Mouse (Mus musculus): ENCODE measurements around the gene Gm20509. TPM values are rescaled to one million over a fixed set of nuclear protein-coding genes. Genes with fewer than 3 reads are reported as not detected.

Gm20509 gene
- total and polyA plus RNA-seq, 3 experiments, result not detected

DNA sequence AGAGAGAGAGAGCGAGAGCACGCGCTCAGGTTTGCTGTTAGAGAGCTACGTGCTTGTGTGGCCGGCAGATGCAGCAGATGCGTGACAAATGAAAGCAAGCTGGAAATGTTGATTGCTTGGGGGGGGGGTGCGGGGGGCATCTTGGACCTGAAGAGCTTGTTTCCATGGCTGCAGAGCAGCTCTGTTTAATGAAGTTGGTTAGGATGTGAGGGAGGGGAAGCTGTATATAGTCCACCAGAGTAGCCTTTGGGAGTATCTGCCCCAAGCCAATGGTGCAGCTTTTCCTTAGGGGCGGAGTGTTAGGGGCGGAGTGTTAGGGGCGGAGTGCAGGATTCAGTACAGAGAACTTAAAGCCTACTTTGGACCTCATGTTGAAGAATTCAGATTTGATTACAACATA, 35.2 kb upstream of the Gm20509 start:
- no peak overlapping the region for H3K4me3 ChIP-seq (replicated peaks in 1 of 3; ENCODE audit: low read depth in 2 of 3, low read length in 2 of 3, poor library complexity in 1 of 3)
- peaks cover 1% of the 10 kb centered on the region for H3K9me3 ChIP-seq (replicated peaks; ENCODE audit: low read length)
- in situ Hi-C loops (cut with MboI; ENCODE audit: low pct_ligation_motif_present, low pct_unique_long_range_greater_than_20kb, low sequenced_read_pairs), result no loop called here
- TF ChIP-seq ZNF384 (IDR thresholded peaks at IDR 0.05; ENCODE audit: low read depth, low read length) (no peak), POLR2AphosphoS2 (IDR thresholded peaks at IDR 0.05; ENCODE audit: low read depth, low read length) (no peak), EP300 (IDR thresholded peaks at IDR 0.05; ENCODE audit: low read length) (no peak), E2F4 (IDR thresholded peaks at IDR 0.05; ENCODE audit: insufficient replicate concordance, low read depth, low read length) (no peak), POLR2A (IDR thresholded peaks at IDR 0.05; ENCODE audit: low read depth, low read length) (no peak), SIN3A (IDR thresholded peaks at IDR 0.05; ENCODE audit: low read length) (no peak), MYC (IDR thresholded peaks at IDR 0.05; ENCODE audit: low read depth, low read length) (no peak), MAFK (IDR thresholded peaks at IDR 0.05; ENCODE audit: insufficient replicate concordance, low read length) (no peak), CHD2 (IDR thresholded peaks at IDR 0.05; ENCODE audit: low read length) (no peak), TCF12 (IDR thresholded peaks at IDR 0.05; ENCODE audit: low read depth, low read length) (no peak)
- no peaks in the 10 kb centered on the region for H3K79me2 ChIP-seq (replicated peaks; ENCODE audit: control insufficient read depth, extremely low read depth, insufficient read depth, poor library complexity, severe bottlenecking)
- no peaks in the 10 kb centered on the region for H3K27me3 ChIP-seq (replicated peaks)
- H3K9ac ChIP-seq (ENCODE audit: insufficient read depth, low read depth), result no peak overlapping the region
- dilution Hi-C loops (cut with MboI; ENCODE audit: extremely low pct_ligation_motif_present, extremely low pct_unique_long_range_greater_than_20kb, low sequenced_read_pairs), result no loop called here
- no peak for DNase-seq (ENCODE audit: extremely low read depth)
- no peak overlapping the region for H3K4me2 ChIP-seq (ENCODE audit: insufficient read depth, low read depth, poor library complexity, severe bottlenecking)
- peaks cover 0 to 43% of the 10 kb centered on the region in 2 experiments for H3K36me3 ChIP-seq (replicated peaks in 1 of 2; ENCODE audit: control insufficient read depth in 1 of 2, insufficient read depth in 1 of 2, low read length in 1 of 2)
- H3K27ac ChIP-seq (ENCODE audit: insufficient read depth, low read depth), result no peak overlapping the region
- peaks cover 0 to 4% of the 10 kb centered on the region in 2 experiments; a peak in 1 of 4 replicates for H3K4me1 ChIP-seq (ENCODE audit: control insufficient read depth in 1 of 2, insufficient read depth in 2 of 2)

DNA sequence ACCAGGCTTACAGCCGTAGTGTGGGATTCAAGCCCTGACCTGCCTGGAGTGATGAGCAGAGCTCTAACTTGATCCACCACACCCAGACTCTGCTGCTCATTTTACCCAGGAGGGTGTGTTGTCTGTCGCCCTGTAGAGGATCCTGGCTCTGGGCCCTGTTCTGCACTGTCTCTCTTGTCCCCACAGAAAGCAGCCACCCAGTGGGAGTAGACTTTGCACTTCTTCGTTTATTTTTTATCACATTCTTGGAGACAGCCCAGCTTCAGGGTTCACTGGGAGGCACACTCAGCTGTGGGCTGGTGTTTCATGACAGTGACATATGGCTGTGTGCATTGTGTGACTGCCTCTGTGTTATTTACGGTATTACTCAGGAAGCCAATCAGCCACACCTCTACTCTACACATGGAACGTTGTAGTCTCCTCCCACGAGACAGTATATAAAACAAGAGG, 34.0 kb upstream of the Gm20509 start:
- in situ Hi-C loops (cut with MboI; ENCODE audit: low pct_ligation_motif_present, low pct_unique_long_range_greater_than_20kb, low sequenced_read_pairs) (no loop called here), dilution Hi-C loops (cut with MboI; ENCODE audit: extremely low pct_ligation_motif_present, extremely low pct_unique_long_range_greater_than_20kb, low sequenced_read_pairs) (no loop called here)
- Histone ChIP-seq H3K4me2 (ENCODE audit: insufficient read depth, low read depth, poor library complexity, severe bottlenecking) (no peak overlapping the region), H3K79me2 (replicated peaks; ENCODE audit: control insufficient read depth, extremely low read depth, insufficient read depth, poor library complexity, severe bottlenecking) (no peaks in the 10 kb centered on the region; the same call in 1 of the 2 replicates), H3K4me1 (ENCODE audit: control insufficient read depth in 1 of 2, insufficient read depth in 2 of 2) (peaks cover 7 to 15% of the 10 kb centered on the region in 2 experiments), H3K4me3 (replicated peaks in 1 of 3; ENCODE audit: low read depth in 2 of 3, low read length in 2 of 3, poor library complexity in 1 of 3) (no peak overlapping the region), H3K36me3 (replicated peaks in 1 of 2; ENCODE audit: control insufficient read depth in 1 of 2, insufficient read depth in 1 of 2, low read length in 1 of 2) (peaks cover 0 to 42% of the 10 kb centered on the region in 2 experiments), H3K9me3 (replicated peaks; ENCODE audit: low read length) (peaks cover 1% of the 10 kb centered on the region), H3K27ac (ENCODE audit: insufficient read depth, low read depth) (no peak overlapping the region), H3K9ac (ENCODE audit: insufficient read depth, low read depth) (no peak overlapping the region), H3K27me3 (replicated peaks) (no peaks in the 10 kb centered on the region)
- TF ChIP-seq UBTF (IDR thresholded peaks at IDR 0.05; ENCODE audit: low read depth, low read length), result no peak
- no peak for TF ChIP-seq EP300 (IDR thresholded peaks at IDR 0.05; ENCODE audit: low read length)
- TF ChIP-seq PAX5 (IDR thresholded peaks at IDR 0.05; ENCODE audit: low read length), result no peak
- no peak for TF ChIP-seq KAT2A (IDR thresholded peaks at IDR 0.05; ENCODE audit: insufficient replicate concordance, low read length)
- TF ChIP-seq POLR2A (IDR thresholded peaks at IDR 0.05; ENCODE audit: low read depth, low read length), result no peak
- TF ChIP-seq SMC3 (IDR thresholded peaks at IDR 0.05; ENCODE audit: low read depth, low read length), result no peak
- TF ChIP-seq CHD2 (IDR thresholded peaks at IDR 0.05; ENCODE audit: low read length), result no peak
- TF ChIP-seq ZNF384 (IDR thresholded peaks at IDR 0.05; ENCODE audit: low read depth, low read length), result no peak
- no peak for TF ChIP-seq ZC3H11A (IDR thresholded peaks at IDR 0.05; ENCODE audit: low read depth, low read length)
- no peak for TF ChIP-seq TCF12 (IDR thresholded peaks at IDR 0.05; ENCODE audit: low read depth, low read length)
- TF ChIP-seq CTCF (conservative IDR thresholded peaks at IDR 0.05 in 1 of 2, IDR thresholded peaks at IDR 0.05 in 1 of 2; ENCODE audit: low read depth in 2 of 2, low read length in 2 of 2), result no peak
- TF ChIP-seq ZMIZ1 (IDR thresholded peaks at IDR 0.05; ENCODE audit: low read depth, low read length), result no peak
- TF ChIP-seq GABPA (IDR thresholded peaks at IDR 0.05; ENCODE audit: insufficient replicate concordance, low read depth, low read length), result no peak
- TF ChIP-seq TBP (conservative IDR thresholded peaks at IDR 0.05; ENCODE audit: low read depth, low read length), result no peak
- no peak for TF ChIP-seq USF1 (IDR thresholded peaks at IDR 0.05; ENCODE audit: low read depth, low read length)
- no peak for TF ChIP-seq MEF2A (IDR thresholded peaks at IDR 0.05; ENCODE audit: borderline replicate concordance, low read depth, low read length)
- no peak for TF ChIP-seq MYC (IDR thresholded peaks at IDR 0.05; ENCODE audit: low read depth, low read length)
- TF ChIP-seq CHD1 (IDR thresholded peaks at IDR 0.05; ENCODE audit: low read depth, low read length), result no peak
- no peak for TF ChIP-seq NELFE (IDR thresholded peaks at IDR 0.05; ENCODE audit: low read depth, low read length)
- no peak for TF ChIP-seq E2F4 (IDR thresholded peaks at IDR 0.05; ENCODE audit: insufficient replicate concordance, low read depth, low read length)
- no peak for DNase-seq (ENCODE audit: extremely low read depth)
